20 mouse cellular contexts compared by ENCODE assay signal in genomic region chr13:106808821-106809220, GRCm38 (mm10).
"Had no signal": no experiment of that assay in that cellular context is flagged by ENCODE, and none has a peak within 500 bp of the region (broad histone marks: within the 10 kb centered on the region; RNA-seq: fewer than 3 reads in every experiment).

No protein-coding gene starts in this region.

- H3K4me3 ChIP-seq: limb, embryonic 12.5 days; limb, embryonic 15.5 days; midbrain, embryonic 13.5 days; stomach, embryonic 15.5 days had no signal

- H3K27me3 ChIP-seq: limb, embryonic 12.5 days; limb, embryonic 15.5 days; midbrain, embryonic 13.5 days; stomach, embryonic 15.5 days had no signal

- ATAC-seq: intestine, embryonic 16.5 days; liver, postnatal 0 days; lung, postnatal 0 days; midbrain, embryonic 13.5 days had no signal

- H3K4me1 ChIP-seq: limb, embryonic 12.5 days; limb, embryonic 15.5 days; midbrain, embryonic 13.5 days; stomach, embryonic 15.5 days had no signal

- H3K4me2 ChIP-seq: limb, embryonic 12.5 days; limb, embryonic 15.5 days; liver, embryonic 11.5 days; lung, embryonic 14.5 days; midbrain, embryonic 13.5 days; stomach, embryonic 15.5 days had no signal

- H3K9ac ChIP-seq: limb, embryonic 12.5 days; limb, embryonic 15.5 days; liver, embryonic 14.5 days; liver, postnatal 0 days; lung, embryonic 14.5 days; midbrain, embryonic 13.5 days; stomach, embryonic 15.5 days had no signal

- DNase-seq: kidney, adult 18-20 months; kidney, adult 9 months; kidney, postnatal 14 days; kidney, postnatal 4 days; left cerebral cortex, postnatal 4 days; liver, postnatal 0 days; lung, embryonic 14.5 days; retina, postnatal 1 day; right cerebral cortex, postnatal 25 days; spleen, adult 18-20 months; thymus, postnatal 36 days had no signal

- H3K27ac ChIP-seq: limb, embryonic 12.5 days; limb, embryonic 15.5 days; liver, embryonic 14.5 days; macrophage; midbrain, embryonic 13.5 days; stomach, embryonic 15.5 days had no signal

- H3K9me3 ChIP-seq: limb, embryonic 12.5 days; limb, embryonic 15.5 days; midbrain, embryonic 13.5 days; stomach, embryonic 15.5 days had no signal

- H3K36me3 ChIP-seq: stomach, embryonic 15.5 days had no signal
